Mouse (Mus musculus): ENCODE measurements around the gene Toe1.
"Not testable (repeated sequence)": the region's sequence is repeated elsewhere in the genome, so short reads cannot be mapped to it uniquely, and the experiment has no call there.

Toe1 gene

GRCm38 (mm10) chr4:116807197-116808129 lies at the start of gene Toe1, which contains the start of gene Mutyh:
Gene Toe1 (minus strand): TSS chr4:116807640.
Gene Mutyh (plus strand): TSS chr4:116807723.
- DNase-seq (ENCODE audit: low spot score in 2 of 2): peak; percentile 91 to 92

- no peak for DNase-seq (ENCODE audit: low spot score in 2 of 2)
These were observed 49.8 kb upstream of the Toe1 start for GRCm38 (mm10) chr4:116857203-116857602.

- DNase-seq (ENCODE audit: low spot score in 2 of 2): no peak
These were observed 46.8 kb upstream of the Toe1 start for GRCm38 (mm10) chr4:116854286-116854685.

- DNase-seq (ENCODE audit: low spot score in 2 of 2): no peak
These were observed 42.5 kb upstream of the Toe1 start for GRCm38 (mm10) chr4:116849901-116850300.

GRCm38 (mm10) chr4:116844324-116844723 lies 36.9 kb upstream of the Toe1 start:
- DNase-seq (ENCODE audit: low spot score in 2 of 2): no peak

GRCm38 (mm10) chr4:116840841-116841240 lies 33.4 kb upstream of the Toe1 start:
- DNase-seq (ENCODE audit: low spot score in 2 of 2): no peak

- not testable (repeated sequence) for DNase-seq (ENCODE audit: low spot score in 2 of 2)
These were observed 32.7 kb upstream of the Toe1 start for GRCm38 (mm10) chr4:116840096-116840495.

- no peak for DNase-seq (ENCODE audit: low spot score in 2 of 2)
These were observed 31.6 kb upstream of the Toe1 start for GRCm38 (mm10) chr4:116838999-116839398.

- DNase-seq (ENCODE audit: low spot score in 2 of 2): no peak
These were observed 22.6 kb upstream of the Toe1 start for GRCm38 (mm10) chr4:116830070-116830368.

GRCm38 (mm10) chr4:116829364-116830069 lies 22.1 kb upstream of the Toe1 start:
- no peak for DNase-seq (ENCODE audit: low spot score in 2 of 2)

- DNase-seq (ENCODE audit: low spot score in 2 of 2): peak; percentile 36 to 47
These were observed 20.4 kb upstream of the Toe1 start for GRCm38 (mm10) chr4:116827819-116828218.

GRCm38 (mm10) chr4:116824541-116825004 lies 17.1 kb upstream of the Toe1 start:
- peak; percentile 73 to 77 for DNase-seq (ENCODE audit: low spot score in 2 of 2)

- no peak for DNase-seq (ENCODE audit: low spot score in 2 of 2)
These were observed 14.2 kb upstream of the Toe1 start, which contains the start of gene Hpdl for GRCm38 (mm10) chr4:116821694-116822016. Gene Hpdl (minus strand): TSS chr4:116821707.

- peak; percentile 37 to 44 for DNase-seq (ENCODE audit: low spot score in 2 of 2)
These were observed 13.7 kb upstream of the Toe1 start for GRCm38 (mm10) chr4:116820902-116821693.

- no peak for DNase-seq (ENCODE audit: low spot score in 2 of 2)
These were observed 12.8 kb upstream of the Toe1 start for GRCm38 (mm10) chr4:116819968-116820901.

GRCm38 (mm10) chr4:116817486-116817885 lies 10.0 kb upstream of the Toe1 start:
- DNase-seq (ENCODE audit: low spot score in 2 of 2): no peak

GRCm38 (mm10) chr4:116815276-116815675 lies 7.8 kb upstream of the Toe1 start:
- no peak for DNase-seq (ENCODE audit: low spot score in 2 of 2)

GRCm38 (mm10) chr4:116811012-116811411 lies 3.6 kb upstream of the Toe1 start:
- no peak for DNase-seq (ENCODE audit: low spot score in 2 of 2)

GRCm38 (mm10) chr4:116799901-116800300 lies 7.5 kb downstream of the Toe1 start:
- no peak for DNase-seq (ENCODE audit: low spot score in 2 of 2)

- DNase-seq (ENCODE audit: low spot score in 2 of 2): no peak
These were observed 10.9 kb downstream of the Toe1 start for GRCm38 (mm10) chr4:116796442-116797110.
